Mouse (Mus musculus): ENCODE measurements around the gene Zmynd10. TPM values are rescaled to one million over a fixed set of nuclear protein-coding genes. Genes with fewer than 3 reads are reported as not detected.

Zmynd10 gene
- polyA plus RNA-seq (2012), result 0.28 and 0.44 TPM in 2 replicates

DNA sequence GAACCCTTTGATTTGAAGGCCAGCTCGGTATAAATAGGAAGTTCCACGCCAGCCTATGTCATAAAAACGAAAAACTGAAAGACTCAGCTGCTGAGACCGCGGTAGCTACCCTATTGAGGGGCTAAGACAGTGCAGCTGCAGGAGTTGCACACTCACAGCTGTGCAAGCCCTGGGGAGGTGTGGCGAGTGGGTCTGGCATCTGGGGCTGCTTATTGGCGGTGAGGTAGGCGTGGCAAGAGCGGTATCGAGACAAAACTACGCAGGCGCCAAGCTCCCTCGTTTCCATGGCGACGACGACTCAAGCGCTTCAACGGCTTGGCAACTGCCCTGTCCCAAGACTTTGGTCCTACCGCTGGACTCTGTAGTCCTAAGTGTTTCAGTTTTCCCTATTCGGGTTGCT, at the start of gene Zmynd10:
TSS of gene Zmynd10 (plus strand) at position 273 of the 400 bp plus-strand sequence.
- no peak for TF ChIP-seq GATA1 (IDR thresholded peaks at IDR 0.05; ENCODE audit: low read length)

DNA sequence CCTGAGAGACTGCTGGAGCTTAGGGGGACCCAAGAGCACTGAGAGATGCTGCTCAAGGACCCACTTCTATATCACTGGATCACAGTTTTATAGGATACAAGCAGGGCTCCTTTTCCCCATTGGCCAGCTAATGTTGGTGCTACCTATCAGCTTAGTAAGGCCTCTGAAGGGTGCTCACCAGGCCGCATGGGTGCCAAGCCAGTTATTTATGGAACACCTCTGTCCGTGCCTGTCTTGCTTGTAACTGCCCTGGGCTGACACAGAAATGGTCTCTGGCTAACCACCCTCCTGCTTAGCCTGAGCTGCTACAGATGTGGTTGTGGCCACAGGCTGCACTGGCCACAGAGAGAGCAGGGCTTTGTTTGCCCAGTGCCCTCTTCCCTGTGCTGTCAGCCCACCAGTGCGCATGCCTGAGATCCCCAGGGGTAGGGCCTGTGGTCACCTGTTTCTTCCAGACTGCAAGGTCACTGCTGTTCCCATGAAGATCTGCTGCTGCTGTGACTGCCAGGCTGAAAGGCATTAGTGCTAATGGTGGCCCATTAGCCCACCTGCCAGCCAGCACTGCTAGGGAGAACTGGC, 46.3 kb upstream of the Zmynd10 start:
- no peak for TF ChIP-seq GATA1 (IDR thresholded peaks at IDR 0.05; ENCODE audit: low read length)

DNA sequence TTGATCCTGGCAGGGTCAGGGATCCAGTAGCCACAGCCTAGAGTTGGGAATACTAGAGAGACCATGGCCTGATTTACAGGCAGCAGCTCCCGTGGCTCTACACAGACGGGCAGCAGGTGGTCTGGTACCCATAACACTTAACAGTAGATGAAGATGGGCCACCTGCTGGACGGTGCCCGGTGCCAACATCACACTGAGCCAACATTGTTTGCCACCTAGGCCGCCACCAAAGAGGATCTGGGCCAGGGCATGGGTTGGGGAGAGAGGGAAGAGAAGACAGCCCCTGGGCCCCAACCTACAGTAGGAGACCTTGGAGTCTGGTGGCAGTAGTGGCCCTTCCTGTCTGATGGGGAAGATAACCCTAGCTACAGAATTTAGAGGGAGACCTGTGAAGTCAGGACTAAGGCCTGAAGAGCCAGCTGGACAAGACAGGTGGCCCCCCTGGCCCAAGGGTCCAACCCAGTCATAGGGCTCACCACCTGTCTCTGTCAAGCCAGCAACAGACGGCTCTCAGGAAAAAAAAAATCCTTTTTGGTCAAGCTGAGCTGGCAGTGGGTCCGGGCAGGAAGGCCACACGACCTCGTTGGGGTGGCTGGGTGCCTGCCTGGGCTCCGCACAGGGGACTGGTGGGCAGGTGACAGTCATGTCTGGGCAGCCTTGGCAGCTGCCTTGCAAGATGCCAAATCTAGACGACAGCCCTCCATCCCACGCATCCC, 44.8 kb upstream of the Zmynd10 start:
- no peak for TF ChIP-seq GATA1 (IDR thresholded peaks at IDR 0.05; ENCODE audit: low read length)

DNA sequence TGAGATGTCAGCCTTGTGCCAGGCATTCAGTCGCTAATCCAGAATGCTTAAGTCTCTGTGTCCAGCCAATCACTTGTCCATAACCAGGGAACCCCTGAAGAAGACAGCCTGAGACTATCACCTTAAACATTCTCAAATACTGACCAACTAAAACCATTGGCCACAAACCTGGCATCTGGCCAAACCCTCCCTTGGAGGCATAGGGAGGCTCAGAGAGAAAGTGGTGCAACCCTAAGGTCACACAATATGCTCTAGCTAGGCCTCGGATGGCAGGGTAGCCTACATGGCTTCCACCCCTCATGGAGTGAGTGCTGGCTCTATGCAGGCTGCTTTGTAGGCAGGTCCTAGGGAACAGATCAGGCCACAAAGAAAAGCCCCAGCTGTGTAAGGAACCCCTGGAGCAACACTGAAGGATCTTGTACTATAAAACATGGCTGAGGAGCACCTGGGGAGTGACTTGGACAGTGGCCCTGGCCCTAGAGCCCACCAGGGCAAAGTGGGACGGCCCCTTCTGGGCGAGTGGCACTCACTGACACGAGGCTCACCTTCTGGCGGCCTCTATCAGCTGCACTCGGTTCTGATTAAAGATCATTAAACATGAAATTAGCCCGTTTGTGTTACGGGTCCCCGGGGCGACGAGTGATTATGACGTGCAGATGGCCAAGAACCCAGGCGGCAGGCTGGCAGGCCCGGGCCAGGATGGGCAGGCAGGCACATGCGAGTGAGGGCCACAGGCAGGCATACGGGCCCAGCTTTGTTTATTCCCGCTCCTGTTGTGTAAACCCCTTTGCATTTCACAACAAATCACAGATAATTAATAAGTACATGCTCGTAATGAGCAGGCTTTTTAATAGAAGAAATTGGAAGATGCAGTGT, 42.2 kb upstream of the Zmynd10 start:
- TF ChIP-seq GATA1 (IDR thresholded peaks at IDR 0.05; ENCODE audit: low read length), result no peak

DNA sequence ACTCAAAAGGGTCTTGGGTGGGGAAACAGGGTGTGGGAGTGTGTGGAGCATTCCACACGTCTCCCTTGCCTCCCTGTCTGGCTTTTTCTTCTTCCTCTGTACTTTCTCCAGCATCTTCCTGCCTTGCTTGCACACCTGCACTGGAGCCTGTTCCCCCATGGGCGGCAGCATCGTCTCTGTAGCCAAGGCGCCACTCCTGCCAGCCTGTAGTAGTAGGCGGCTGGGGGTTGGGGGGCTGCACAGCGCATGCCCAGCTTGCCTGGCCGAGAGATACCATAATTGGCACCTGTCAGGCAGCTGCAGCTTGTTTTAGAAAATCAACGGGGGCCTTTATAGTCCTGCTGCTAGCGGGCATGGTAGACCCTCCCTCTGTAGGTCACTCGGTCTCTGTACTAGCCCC, 38.8 kb upstream of the Zmynd10 start:
- TF ChIP-seq GATA1 (IDR thresholded peaks at IDR 0.05; ENCODE audit: low read length), result no peak

GRCm38 (mm10) chr9:107510384-107511100, 36.6 kb upstream of the Zmynd10 start:
- TF ChIP-seq GATA1 (IDR thresholded peaks at IDR 0.05; ENCODE audit: low read length), result no peak

- no peak for TF ChIP-seq GATA1 (IDR thresholded peaks at IDR 0.05; ENCODE audit: low read length)
Measured at GRCm38 (mm10) chr9:107511436-107511835, 35.7 kb upstream of the Zmynd10 start.

DNA sequence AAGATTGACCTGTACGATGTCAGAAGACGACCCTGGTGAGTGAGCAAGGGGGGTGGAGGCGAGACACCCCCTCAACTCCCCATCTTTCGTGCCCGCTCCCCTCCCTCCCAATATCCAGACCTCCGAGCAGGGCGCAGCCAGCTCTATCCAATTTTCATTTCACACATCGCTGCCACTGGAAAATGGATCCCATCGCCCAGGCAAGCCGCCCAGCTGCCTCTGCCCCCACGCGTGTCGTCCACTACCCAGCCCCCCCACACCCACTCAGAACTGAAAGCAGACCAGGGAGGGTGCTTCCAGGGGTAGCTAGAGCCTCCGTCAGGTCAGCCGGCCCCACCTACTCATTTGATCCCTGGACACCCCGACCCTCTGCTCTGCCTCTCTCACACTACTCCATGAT, 34.8 kb upstream of the Zmynd10 start:
- no peak for TF ChIP-seq GATA1 (IDR thresholded peaks at IDR 0.05; ENCODE audit: low read length)

DNA sequence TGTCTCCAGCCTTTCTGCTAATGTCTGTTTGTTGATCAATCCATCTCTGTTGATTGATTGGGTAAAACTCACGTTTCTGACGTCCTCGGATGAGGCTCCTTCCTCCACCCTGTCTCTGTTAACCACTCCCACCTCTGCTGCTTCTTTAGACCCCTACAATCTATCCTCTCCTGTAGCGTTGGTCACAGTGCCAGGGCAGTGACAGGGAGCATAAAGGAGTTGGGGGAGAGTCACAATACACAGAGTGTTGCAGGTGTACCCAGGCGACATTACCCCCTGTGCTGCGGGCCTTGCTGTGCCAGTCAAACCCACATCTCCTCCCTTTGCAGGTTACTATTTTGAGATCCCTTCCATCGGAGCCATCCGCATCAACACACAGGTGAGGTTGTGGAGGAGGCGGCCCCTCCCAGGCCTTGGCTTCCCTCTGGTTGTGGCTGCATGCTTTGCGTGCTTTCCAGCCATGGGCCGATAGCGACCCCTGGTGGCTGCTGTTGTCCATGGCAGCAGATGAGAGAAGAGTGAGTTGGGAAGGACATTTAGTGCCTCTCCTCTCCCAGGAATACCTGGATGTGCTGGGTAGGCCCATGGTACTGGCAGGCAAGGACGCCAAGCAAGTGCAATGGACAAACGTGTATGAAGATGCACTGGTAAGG, 32.7 kb upstream of the Zmynd10 start:
- TF ChIP-seq GATA1 (IDR thresholded peaks at IDR 0.05; ENCODE audit: low read length), result no peak

GRCm38 (mm10) chr9:107520331-107520730, 26.8 kb upstream of the Zmynd10 start:
- no peak for TF ChIP-seq GATA1 (IDR thresholded peaks at IDR 0.05; ENCODE audit: low read length)

DNA sequence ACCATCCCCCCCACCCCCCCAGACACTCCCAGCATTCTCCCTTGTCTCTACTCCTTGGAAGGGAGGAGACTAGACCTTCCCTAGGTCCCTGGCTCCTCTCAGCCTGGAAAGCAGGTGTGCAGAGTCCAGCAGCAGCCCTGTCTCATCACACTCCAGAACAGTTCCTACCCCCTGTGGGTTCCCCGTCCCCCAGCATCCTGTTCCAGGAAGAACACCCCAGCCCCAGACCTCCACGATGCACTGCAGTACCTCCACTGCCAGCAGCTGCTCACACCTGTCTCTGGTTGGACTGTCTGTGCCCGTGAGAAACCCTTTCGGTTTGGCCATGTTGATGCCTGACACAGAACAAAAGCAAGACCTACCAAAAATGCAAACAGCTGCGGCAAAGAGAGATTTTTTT, 25.9 kb upstream of the Zmynd10 start:
- TF ChIP-seq GATA1 (IDR thresholded peaks at IDR 0.05; ENCODE audit: low read length), result no peak

- TF ChIP-seq GATA1 (IDR thresholded peaks at IDR 0.05; ENCODE audit: low read length), result no peak
Measured at GRCm38 (mm10) chr9:107521711-107522399, 25.2 kb upstream of the Zmynd10 start.

DNA sequence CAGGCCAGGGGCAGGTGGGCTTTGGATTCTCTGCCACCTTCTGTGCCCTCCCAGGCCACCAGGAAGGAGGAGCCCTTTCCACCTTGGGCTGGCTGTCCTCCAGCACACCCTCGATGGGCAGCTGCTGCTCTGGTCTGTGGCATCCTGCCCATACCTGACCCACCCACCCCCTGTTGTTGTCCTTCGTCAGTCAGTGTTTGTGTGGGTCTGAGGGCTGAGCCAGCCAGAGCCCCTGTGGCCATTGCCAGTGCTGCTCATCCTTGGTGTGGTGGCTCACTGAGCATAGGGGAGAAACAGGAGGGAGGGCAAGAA, 24.7 kb upstream of the Zmynd10 start:
- TF ChIP-seq GATA1 (IDR thresholded peaks at IDR 0.05; ENCODE audit: low read length), result no peak

DNA sequence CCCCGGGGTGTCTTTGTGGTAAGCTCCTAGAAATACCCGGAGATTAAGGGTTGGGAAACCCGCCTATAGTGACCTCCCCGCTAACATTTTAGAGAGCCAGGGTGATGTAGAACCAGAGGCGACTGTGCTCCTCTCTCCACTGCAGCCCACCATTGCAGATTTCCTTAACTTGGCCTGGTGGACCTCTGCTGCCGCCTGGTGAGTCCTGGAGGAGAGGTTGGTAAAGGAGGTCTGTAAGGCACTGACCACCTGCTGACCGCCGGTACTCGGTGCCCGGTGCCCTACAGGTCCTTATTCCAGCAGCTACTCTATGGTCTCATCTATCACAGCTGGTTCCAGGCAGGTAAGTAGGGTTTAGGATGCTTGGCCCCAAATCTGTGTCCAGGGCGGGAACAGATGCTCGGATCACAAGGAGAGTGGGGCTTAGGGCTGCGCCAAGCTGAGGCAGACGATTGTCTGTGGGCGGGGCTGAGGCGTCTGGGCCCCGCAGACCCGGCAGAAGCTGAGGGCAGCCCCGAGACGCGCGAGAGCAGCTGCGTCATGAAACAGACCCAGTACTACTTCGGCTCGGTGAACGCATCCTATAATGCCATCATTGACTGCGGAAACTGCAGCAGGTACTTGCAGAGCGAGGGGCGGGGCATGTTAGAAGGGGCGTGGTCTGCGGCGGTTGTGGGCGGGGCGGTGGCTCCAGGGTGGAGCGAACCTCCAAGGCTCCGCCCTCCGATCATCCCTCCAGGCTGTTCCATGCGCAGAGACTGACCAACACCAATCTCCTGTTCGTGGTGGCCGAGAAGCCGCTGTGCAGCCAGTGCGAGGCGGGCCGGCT, 20.7 kb upstream of the Zmynd10 start:
- TF ChIP-seq GATA1 (IDR thresholded peaks at IDR 0.05; ENCODE audit: low read length), result no peak
